In the genomic region with DNA sequence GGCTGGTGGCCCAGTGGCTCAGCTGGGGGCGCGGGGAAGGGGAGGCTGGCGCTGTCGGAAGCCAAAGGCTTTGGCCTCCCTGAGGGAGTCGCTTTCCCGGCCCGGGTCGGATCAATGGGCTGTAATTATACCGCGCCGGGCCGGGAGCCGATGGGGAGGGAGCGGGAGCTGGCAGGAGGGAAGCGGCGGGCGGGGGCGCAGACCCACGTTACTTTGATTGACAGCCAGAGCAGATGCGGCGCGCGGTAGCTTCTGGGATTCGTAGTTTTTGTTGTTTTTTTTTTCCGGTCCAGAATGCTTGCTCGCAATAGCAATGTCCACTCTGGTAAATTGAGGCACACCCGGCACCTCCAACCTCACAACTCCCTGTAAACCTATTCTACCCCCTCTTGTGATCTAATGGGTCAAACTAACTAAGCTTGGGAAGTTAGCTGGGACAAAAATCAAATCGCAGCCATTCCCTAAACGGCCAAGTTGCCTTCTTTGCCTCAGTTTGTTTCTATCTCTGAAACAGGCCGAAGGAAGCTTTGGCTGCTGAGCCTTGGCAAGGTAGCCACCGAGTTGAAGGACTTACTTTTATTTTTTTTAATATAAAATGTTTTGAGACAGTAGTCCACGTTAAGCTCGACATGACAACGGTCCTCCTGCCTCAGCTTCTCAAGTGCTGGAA, we compare ENCODE assay signal across 8 mouse cellular contexts. TPM values are rescaled to one million over a fixed set of nuclear protein-coding genes. Genes with fewer than 3 reads are reported as not detected.
A peak's percentile ranks its signal among the peaks of the same experiment; 100 is the strongest.
DNase-seq lines count a peak whose midpoint lies in the region; ATAC-seq lines count a peak whose summit lies in the region.

No protein-coding gene starts in this region.

- peaks cover 8% of the 10 kb centered on the region for H3K36me3 ChIP-seq in erythroblast, embryonic 14.5 days (ENCODE audit: control insufficient read depth)
- peaks cover 12% of the 10 kb centered on the region for H3K36me3 ChIP-seq in heart, embryonic 12.5 days
- H3K36me3 ChIP-seq in kidney, embryonic 16.5 days (ENCODE audit: insufficient read depth, low read length) = peaks cover 5% of the 10 kb centered on the region

- WGBS in heart, embryonic 12.5 days = under 1% methylated on average over 34 of the region's 34 CpGs
- under 1% methylated on average over 33 of the region's 34 CpGs for WGBS in kidney, embryonic 16.5 days

- peak; percentile 61 for ATAC-seq in heart, embryonic 12.5 days (ENCODE audit: insufficient number of reproducible peaks, low FRiP score)
- peak; percentile 67 for ATAC-seq in kidney, embryonic 16.5 days (ENCODE audit: low FRiP score, low TSS enrichment)

- no peaks in the 10 kb centered on the region for H3K9me3 ChIP-seq in erythroblast, embryonic 14.5 days (ENCODE audit: control insufficient read depth, low read length)
- H3K9me3 ChIP-seq in heart, embryonic 12.5 days (replicated peaks) = no peaks in the 10 kb centered on the region
- H3K9me3 ChIP-seq in kidney, embryonic 16.5 days (ENCODE audit: low read length) = no peaks in the 10 kb centered on the region

- peak overlapping the region; percentile 83 for H3K4me2 ChIP-seq in heart, embryonic 12.5 days
- peak overlapping the region; percentile 95 for H3K4me2 ChIP-seq in kidney, embryonic 16.5 days (replicated peaks; ENCODE audit: low read depth, low read length)

- DNase-seq in CD4-positive helper T cell, adult 2 months (ENCODE audit: low read depth, low spot score) = peak; percentile 85
- DNase-seq in brain, embryonic 18.5 days (ENCODE audit: low read depth, low spot score) = peak; percentile 88
- peak; percentile 93 for DNase-seq in liver
- peak; percentile 33 to 66 for DNase-seq in monocyte, adult 2 months (ENCODE audit: low read depth in 1 of 2, low spot score in 2 of 2)
- peak; percentile 56 to 68 for DNase-seq in spleen, postnatal 14 days (ENCODE audit: low spot score in 2 of 2)

- H3K4me3 ChIP-seq in erythroblast, embryonic 14.5 days (replicated peaks) = peak overlapping the region; percentile 76
- peak overlapping the region; percentile 48 for H3K4me3 ChIP-seq in heart, embryonic 12.5 days
- H3K4me3 ChIP-seq in kidney, embryonic 16.5 days (ENCODE audit: low read length) = peak overlapping the region; percentile 52

- peaks cover 80% of the 10 kb centered on the region for H3K4me1 ChIP-seq in erythroblast, embryonic 14.5 days (ENCODE audit: control insufficient read depth)
- H3K4me1 ChIP-seq in heart, embryonic 12.5 days (replicated peaks) = peaks cover 65% of the 10 kb centered on the region
- peaks cover 76% of the 10 kb centered on the region for H3K4me1 ChIP-seq in kidney, embryonic 16.5 days (ENCODE audit: insufficient read depth, low read length)

- peak overlapping the region; percentile 92 for H3K27ac ChIP-seq in heart, embryonic 12.5 days (ENCODE audit: poor library complexity, severe bottlenecking)
- H3K27ac ChIP-seq in kidney, embryonic 16.5 days (ENCODE audit: low read length) = peak overlapping the region; percentile 92

- H3K27me3 ChIP-seq in erythroblast, embryonic 14.5 days (ENCODE audit: control insufficient read depth) = peaks cover 52% of the 10 kb centered on the region
- 0 out of 2 replicates have a peak, but pooled peaks cover 6% of the 10 kb centered on the region for H3K27me3 ChIP-seq in heart, embryonic 12.5 days (replicated peaks)
- H3K27me3 ChIP-seq in kidney, embryonic 16.5 days (ENCODE audit: insufficient read depth, low read length) = peaks cover 16% of the 10 kb centered on the region; the same call in 1 of the 2 replicates

- H3K9ac ChIP-seq in heart, embryonic 12.5 days = peak overlapping the region; percentile 71
- peak overlapping the region; percentile 53 for H3K9ac ChIP-seq in kidney, embryonic 16.5 days (replicated peaks; ENCODE audit: low read length)

RNA-seq across cellular contexts. Expression of a gene that starts 3.4 kb away (rescaled TPM):
- 0.09 and 0.10 TPM in 2 replicates for polyA plus RNA-seq in erythroblast, embryonic 14.5 days (2012)
- polyA plus RNA-seq in heart, embryonic 12.5 days (2016; fragmentation: Nextera tagmentation; extraction: Ambion mirVana) = 25.8 and 30.8 TPM in 2 replicates
- 41.0 and 52.0 TPM in 2 replicates for polyA plus RNA-seq in kidney, embryonic 16.5 days (2015; fragmentation: Nextera tagmentation; extraction: Ambion mirVana)

RNA-seq across cellular contexts. Expression of a gene that starts 11.7 kb away (rescaled TPM):
- polyA plus RNA-seq in erythroblast, embryonic 14.5 days (2012) = 152 and 158 TPM in 2 replicates
- polyA plus RNA-seq in heart, embryonic 12.5 days (2016; fragmentation: Nextera tagmentation; extraction: Ambion mirVana) = 636 and 677 TPM in 2 replicates
- 322 and 487 TPM in 2 replicates for polyA plus RNA-seq in kidney, embryonic 16.5 days (2015; fragmentation: Nextera tagmentation; extraction: Ambion mirVana)

RNA-seq across cellular contexts. Expression of a gene that starts 26.0 kb away (rescaled TPM):
- polyA plus RNA-seq in erythroblast, embryonic 14.5 days (2012) = 1.2 and 1.5 TPM in 2 replicates
- polyA plus RNA-seq in heart, embryonic 12.5 days (2016; fragmentation: Nextera tagmentation; extraction: Ambion mirVana) = 58.4 and 66.2 TPM in 2 replicates
- polyA plus RNA-seq in kidney, embryonic 16.5 days (2015; fragmentation: Nextera tagmentation; extraction: Ambion mirVana) = 92.3 and 92.7 TPM in 2 replicates

RNA-seq across cellular contexts. Expression of a gene that starts 29.9 kb away (rescaled TPM):
- 0.27 and 0.28 TPM in 2 replicates for polyA plus RNA-seq in erythroblast, embryonic 14.5 days (2012)
- polyA plus RNA-seq in heart, embryonic 12.5 days (2016; fragmentation: Nextera tagmentation; extraction: Ambion mirVana) = 27.2 and 27.4 TPM in 2 replicates
- polyA plus RNA-seq in kidney, embryonic 16.5 days (2015; fragmentation: Nextera tagmentation; extraction: Ambion mirVana) = 18.5 and 22.8 TPM in 2 replicates

RNA-seq across cellular contexts. Expression of a gene that starts 35.1 kb away (rescaled TPM):
- 0.05 and 0.07 TPM in 2 replicates for polyA plus RNA-seq in erythroblast, embryonic 14.5 days (2012)
- polyA plus RNA-seq in heart, embryonic 12.5 days (2016; fragmentation: Nextera tagmentation; extraction: Ambion mirVana) = 0.50 and 0.72 TPM in 2 replicates
- polyA plus RNA-seq in kidney, embryonic 16.5 days (2015; fragmentation: Nextera tagmentation; extraction: Ambion mirVana) = 0.66 and 0.82 TPM in 2 replicates

Comparison
In these comparisons a context has a peak if more than half of its experiments do, and no peak if none do; other contexts are left out.
1. Peak in every context shown above with its lines: DNase-seq, ATAC-seq, H3K4me3 ChIP-seq and H3K27ac ChIP-seq.
2. RNA of a gene that starts 3.4 kb away (polyA plus RNA-seq): 41.0 to 52.0 TPM in kidney, embryonic 16.5 days and 25.8 to 30.8 TPM in heart, embryonic 12.5 days; 0.09 to 0.10 TPM in erythroblast, embryonic 14.5 days; every median in the first group is over 10 times any median in the second.
3. RNA of a gene that starts 26.0 kb away (polyA plus RNA-seq): 92.3 to 92.7 TPM in kidney, embryonic 16.5 days and 58.4 to 66.2 TPM in heart, embryonic 12.5 days; 1.2 to 1.5 TPM in erythroblast, embryonic 14.5 days; every median in the first group is over 10 times any median in the second.